Mouse (Mus musculus): ENCODE data around the gene Abhd12. TPM values are rescaled to one million over a fixed set of nuclear protein-coding genes. Genes with fewer than 3 reads are reported as not detected.

Gene Abhd12
- polyA plus RNA-seq, 1 experiment from 2014 or later, result 127 TPM

- H3K27me3 ChIP-seq (ENCODE audit: control insufficient read depth, insufficient read depth, low read depth, low read length), result no peaks in the 10 kb centered on the region
- H3K4me1 ChIP-seq (ENCODE audit: control insufficient read depth, insufficient read depth, low read length), result no peaks in the 10 kb centered on the region
- H3K9ac ChIP-seq (ENCODE audit: low read depth, low read length), result no peak overlapping the region
- H3K36me3 ChIP-seq (ENCODE audit: control insufficient read depth, insufficient read depth, low read length), result peaks cover 38% of the 10 kb centered on the region
- no peak for ATAC-seq
- 93% methylated on average over 7 of the region's 7 CpGs for WGBS
- H3K27ac ChIP-seq (ENCODE audit: low read length), result no peak overlapping the region
- H3K9me3 ChIP-seq (replicated peaks; ENCODE audit: control insufficient read depth, low read length, poor library complexity, severe bottlenecking), result no peaks in the 10 kb centered on the region
- no peak overlapping the region for H3K4me3 ChIP-seq (ENCODE audit: low read depth, low read length)
- H3K4me2 ChIP-seq (ENCODE audit: low read length), result no peak overlapping the region
These were observed 72.5 kb downstream of the Abhd12 start for GRCm38 (mm10) chr2:150832029-150832428.

- H3K36me3 ChIP-seq (ENCODE audit: control insufficient read depth, insufficient read depth, low read length), result peaks cover 44% of the 10 kb centered on the region
These were observed 73.6 kb downstream of the Abhd12 start for GRCm38 (mm10) chr2:150830911-150831441.

GRCm38 (mm10) chr2:150830011-150830410 lies 74.5 kb downstream of the Abhd12 start:
- H3K9me3 ChIP-seq (replicated peaks; ENCODE audit: control insufficient read depth, low read length, poor library complexity, severe bottlenecking), result no peaks in the 10 kb centered on the region
- H3K4me2 ChIP-seq (ENCODE audit: low read length), result no peak overlapping the region
- H3K9ac ChIP-seq (ENCODE audit: low read depth, low read length), result no peak overlapping the region
- no peak overlapping the region for H3K4me3 ChIP-seq (ENCODE audit: low read depth, low read length)
- peaks cover 43% of the 10 kb centered on the region for H3K36me3 ChIP-seq (ENCODE audit: control insufficient read depth, insufficient read depth, low read length)
- 94% methylated on average over 2 of the region's 2 CpGs for WGBS
- no peak overlapping the region for H3K27ac ChIP-seq (ENCODE audit: low read length)
- no peak for ATAC-seq
- H3K4me1 ChIP-seq (ENCODE audit: control insufficient read depth, insufficient read depth, low read length), result no peaks in the 10 kb centered on the region
- no peaks in the 10 kb centered on the region for H3K27me3 ChIP-seq (ENCODE audit: control insufficient read depth, insufficient read depth, low read depth, low read length)

More at GRCm38 (mm10) chr2:150830911-150831441, 73.6 kb downstream of the Abhd12 start:
- H3K27ac ChIP-seq (ENCODE audit: low read length), result no peak overlapping the region
- 82% methylated on average over 3 of the region's 3 CpGs for WGBS
- ATAC-seq, result no peak
- no peaks in the 10 kb centered on the region for H3K9me3 ChIP-seq (replicated peaks; ENCODE audit: control insufficient read depth, low read length, poor library complexity, severe bottlenecking)
- no peak overlapping the region for H3K9ac ChIP-seq (ENCODE audit: low read depth, low read length)
- H3K27me3 ChIP-seq (ENCODE audit: control insufficient read depth, insufficient read depth, low read depth, low read length), result no peaks in the 10 kb centered on the region
- no peak overlapping the region for H3K4me2 ChIP-seq (ENCODE audit: low read length)
- no peaks in the 10 kb centered on the region for H3K4me1 ChIP-seq (ENCODE audit: control insufficient read depth, insufficient read depth, low read length)
- no peak overlapping the region for H3K4me3 ChIP-seq (ENCODE audit: low read depth, low read length)

- ATAC-seq, result no peak
- no peak overlapping the region for H3K4me3 ChIP-seq (ENCODE audit: low read depth, low read length)
- H3K4me2 ChIP-seq (ENCODE audit: low read length), result no peak overlapping the region
- H3K36me3 ChIP-seq (ENCODE audit: control insufficient read depth, insufficient read depth, low read length), result peaks cover 45% of the 10 kb centered on the region
- no peaks in the 10 kb centered on the region for H3K9me3 ChIP-seq (replicated peaks; ENCODE audit: control insufficient read depth, low read length, poor library complexity, severe bottlenecking)
- H3K27me3 ChIP-seq (ENCODE audit: control insufficient read depth, insufficient read depth, low read depth, low read length), result no peaks in the 10 kb centered on the region
- H3K4me1 ChIP-seq (ENCODE audit: control insufficient read depth, insufficient read depth, low read length), result no peaks in the 10 kb centered on the region
- H3K9ac ChIP-seq (ENCODE audit: low read depth, low read length), result no peak overlapping the region
- WGBS, result 87% methylated on average over 4 of the region's 4 CpGs
- no peak overlapping the region for H3K27ac ChIP-seq (ENCODE audit: low read length)
These were observed 75.9 kb downstream of the Abhd12 start for GRCm38 (mm10) chr2:150828654-150829053.

GRCm38 (mm10) chr2:150828164-150828563 lies 76.4 kb downstream of the Abhd12 start:
- Histone ChIP-seq H3K27ac (ENCODE audit: low read length) (no peak overlapping the region), H3K9ac (ENCODE audit: low read depth, low read length) (no peak overlapping the region), H3K36me3 (ENCODE audit: control insufficient read depth, insufficient read depth, low read length) (peaks cover 45% of the 10 kb centered on the region), H3K4me3 (ENCODE audit: low read depth, low read length) (no peak overlapping the region), H3K27me3 (ENCODE audit: control insufficient read depth, insufficient read depth, low read depth, low read length) (no peaks in the 10 kb centered on the region), H3K9me3 (replicated peaks; ENCODE audit: control insufficient read depth, low read length, poor library complexity, severe bottlenecking) (no peaks in the 10 kb centered on the region), H3K4me2 (ENCODE audit: low read length) (no peak overlapping the region), H3K4me1 (ENCODE audit: control insufficient read depth, insufficient read depth, low read length) (no peaks in the 10 kb centered on the region)
- WGBS, result 91% methylated on average over 3 of the region's 3 CpGs
- ATAC-seq, result no peak

- Histone ChIP-seq H3K4me2 (ENCODE audit: low read length) (no peak overlapping the region), H3K4me3 (ENCODE audit: low read depth, low read length) (no peak overlapping the region), H3K36me3 (ENCODE audit: control insufficient read depth, insufficient read depth, low read length) (peaks cover 40% of the 10 kb centered on the region), H3K9ac (ENCODE audit: low read depth, low read length) (no peak overlapping the region), H3K27ac (ENCODE audit: low read length) (no peak overlapping the region), H3K9me3 (replicated peaks; ENCODE audit: control insufficient read depth, low read length, poor library complexity, severe bottlenecking) (no peaks in the 10 kb centered on the region), H3K4me1 (ENCODE audit: control insufficient read depth, insufficient read depth, low read length) (no peaks in the 10 kb centered on the region), H3K27me3 (ENCODE audit: control insufficient read depth, insufficient read depth, low read depth, low read length) (no peaks in the 10 kb centered on the region)
- WGBS, result 91% methylated on average over 3 of the region's 3 CpGs
- ATAC-seq, result no peak
These were observed 78.1 kb downstream of the Abhd12 start for GRCm38 (mm10) chr2:150826426-150826825.

- H3K27ac ChIP-seq (ENCODE audit: low read length), result no peak overlapping the region
- ATAC-seq, result no peak
- H3K9me3 ChIP-seq (replicated peaks; ENCODE audit: control insufficient read depth, low read length, poor library complexity, severe bottlenecking), result no peaks in the 10 kb centered on the region
- no peak overlapping the region for H3K4me3 ChIP-seq (ENCODE audit: low read depth, low read length)
- no peaks in the 10 kb centered on the region for H3K4me1 ChIP-seq (ENCODE audit: control insufficient read depth, insufficient read depth, low read length)
- H3K9ac ChIP-seq (ENCODE audit: low read depth, low read length), result no peak overlapping the region
- 84% methylated on average over 8 of the region's 8 CpGs for WGBS
- H3K36me3 ChIP-seq (ENCODE audit: control insufficient read depth, insufficient read depth, low read length), result peaks cover 38% of the 10 kb centered on the region
- H3K4me2 ChIP-seq (ENCODE audit: low read length), result no peak overlapping the region
- H3K27me3 ChIP-seq (ENCODE audit: control insufficient read depth, insufficient read depth, low read depth, low read length), result no peaks in the 10 kb centered on the region
These were observed 81.6 kb downstream of the Abhd12 start for GRCm38 (mm10) chr2:150822987-150823386.

- no peak overlapping the region for H3K9ac ChIP-seq (ENCODE audit: low read depth, low read length)
- no peak overlapping the region for H3K4me3 ChIP-seq (ENCODE audit: low read depth, low read length)
- no peaks in the 10 kb centered on the region for H3K4me1 ChIP-seq (ENCODE audit: control insufficient read depth, insufficient read depth, low read length)
- 95% methylated on average over 8 of the region's 8 CpGs for WGBS
- no peaks in the 10 kb centered on the region for H3K27me3 ChIP-seq (ENCODE audit: control insufficient read depth, insufficient read depth, low read depth, low read length)
- H3K4me2 ChIP-seq (ENCODE audit: low read length), result no peak overlapping the region
- peaks cover 47% of the 10 kb centered on the region for H3K36me3 ChIP-seq (ENCODE audit: control insufficient read depth, insufficient read depth, low read length)
- no peaks in the 10 kb centered on the region for H3K9me3 ChIP-seq (replicated peaks; ENCODE audit: control insufficient read depth, low read length, poor library complexity, severe bottlenecking)
- no peak for ATAC-seq
- H3K27ac ChIP-seq (ENCODE audit: low read length), result no peak overlapping the region
These were observed 83.8 kb downstream of the Abhd12 start for GRCm38 (mm10) chr2:150820720-150821119.

GRCm38 (mm10) chr2:150818742-150819141 lies 85.8 kb downstream of the Abhd12 start:
- WGBS, result 91% methylated on average over 8 of the region's 8 CpGs
- Histone ChIP-seq H3K36me3 (ENCODE audit: control insufficient read depth, insufficient read depth, low read length) (peaks cover 52% of the 10 kb centered on the region), H3K4me1 (ENCODE audit: control insufficient read depth, insufficient read depth, low read length) (no peaks in the 10 kb centered on the region), H3K9me3 (replicated peaks; ENCODE audit: control insufficient read depth, low read length, poor library complexity, severe bottlenecking) (no peaks in the 10 kb centered on the region), H3K4me2 (ENCODE audit: low read length) (no peak overlapping the region), H3K9ac (ENCODE audit: low read depth, low read length) (no peak overlapping the region), H3K4me3 (ENCODE audit: low read depth, low read length) (no peak overlapping the region), H3K27ac (ENCODE audit: low read length) (no peak overlapping the region), H3K27me3 (ENCODE audit: control insufficient read depth, insufficient read depth, low read depth, low read length) (no peaks in the 10 kb centered on the region)
- ATAC-seq, result no peak
